Mouse (Mus musculus) embryonic facial prominence, embryonic 14.5 days (tissue): ENCODE data around the gene Stac. TPM values are rescaled to one million over a fixed set of nuclear protein-coding genes. Genes with fewer than 3 reads are reported as not detected.

Experiments used
- ATAC-seq: fragments of 200-750 bp; cut with Nextera tagmentation; 2 replicates; pipeline ENCODE4 v1.8.0; 2017; ENCODE audit warnings: low read depth, moderate number of reproducible peaks, moderate TSS enrichment
- DNase-seq: peaks from one replicate; pipeline ENCODE4 v3.0.0-alpha.2; 2015; ENCODE audit warnings: low spot score
- H3K27ac ChIP-seq: fragments of 300-500 bp; sonication (generic); replicated peaks from 2 replicates; pipeline ENCODE4 v1.5.1; 2014; ENCODE audit warnings: low read depth, mild to moderate bottlenecking, low read length, moderate library complexity
- H3K27me3 ChIP-seq: fragments of 300-500 bp; sonication (generic); replicated peaks from 2 replicates; pipeline ENCODE4 v1.6.1; 2014; ENCODE audit warnings: low read length; ENCODE audit not compliant: control insufficient read depth, insufficient read depth
- H3K36me3 ChIP-seq: fragments of 300-500 bp; sonication (generic); 2 replicates; pipeline ENCODE4 v1.6.1; 2014; ENCODE audit warnings: low read length, mixed read lengths; ENCODE audit not compliant: control insufficient read depth, insufficient read depth
- H3K4me1 ChIP-seq: fragments of 300-500 bp; sonication (generic); 2 replicates; pipeline ENCODE4 v1.6.1; 2014; ENCODE audit warnings: antibody characterized with exemption, low read length; ENCODE audit not compliant: control insufficient read depth, insufficient read depth
- H3K4me2 ChIP-seq: fragments of 300-500 bp; sonication (generic); 2 replicates; pipeline ENCODE4 v1.6.1; 2014; ENCODE audit warnings: low read depth, mild to moderate bottlenecking, low read length, moderate library complexity, mixed read lengths
- H3K4me3 ChIP-seq: fragments of 300-500 bp; sonication (generic); 2 replicates; pipeline ENCODE4 v1.5.1; 2014; ENCODE audit warnings: low read depth, mild to moderate bottlenecking, low read length
- H3K9ac ChIP-seq: fragments of 300-500 bp; sonication (generic); 2 replicates; pipeline ENCODE4 v1.6.1; 2014; ENCODE audit warnings: low read depth, mild to moderate bottlenecking, low read length, moderate library complexity, mixed read lengths
- H3K9me3 ChIP-seq: fragments of 300-500 bp; sonication (generic); 2 replicates; pipeline ENCODE4 v1.6.1; 2016; ENCODE audit warnings: low read length; ENCODE audit not compliant: control insufficient read depth
- WGBS: fragments of 180-500 bp; shearing (Covaris S2); extraction: QIAGEN DNeasy Blood & Tissue Kit; methylation state at CpG from one replicate; pipeline ENCODE4 v1.1.7; 2014; 5-methylcytosine and 5-hydroxymethylcytosine counted together
- polyA plus RNA-seq: library from polyadenylated mRNA; unstranded; fragments of >200 nt; fragmentation: Nextera tagmentation; extraction: Ambion mirVana; gene quantifications from 2 replicates; pipeline ENCODE4 v1.2.1, GENCODE M21; 2014

Stac gene
- 6.7 and 7.0 TPM in 2 replicates for polyA plus RNA-seq

GRCm38 (mm10) chr9:111689680-111690483, at the start of gene Stac:
Gene Stac (minus strand): TSS chr9:111690348.
- Histone ChIP-seq H3K36me3 (no peaks in the 10 kb centered on the region), H3K27me3 (peaks cover 16% of the 10 kb centered on the region), H3K4me2 (peak within 1 kb of the TSS; percentile 93), H3K9ac (peak within 1 kb of the TSS; percentile 63), H3K9me3 (no peaks in the 10 kb centered on the region), H3K4me3 (peak within 1 kb of the TSS; percentile 52), H3K4me1 (no peaks in the 10 kb centered on the region; the same call in 1 of the 2 replicates), H3K27ac (no peak within 1 kb of the TSS)
- ATAC-seq (peak; percentile 75), DNase-seq (peak; percentile 25)
- 6% methylated on average over 17 of the region's 64 CpGs for WGBS

DNA sequence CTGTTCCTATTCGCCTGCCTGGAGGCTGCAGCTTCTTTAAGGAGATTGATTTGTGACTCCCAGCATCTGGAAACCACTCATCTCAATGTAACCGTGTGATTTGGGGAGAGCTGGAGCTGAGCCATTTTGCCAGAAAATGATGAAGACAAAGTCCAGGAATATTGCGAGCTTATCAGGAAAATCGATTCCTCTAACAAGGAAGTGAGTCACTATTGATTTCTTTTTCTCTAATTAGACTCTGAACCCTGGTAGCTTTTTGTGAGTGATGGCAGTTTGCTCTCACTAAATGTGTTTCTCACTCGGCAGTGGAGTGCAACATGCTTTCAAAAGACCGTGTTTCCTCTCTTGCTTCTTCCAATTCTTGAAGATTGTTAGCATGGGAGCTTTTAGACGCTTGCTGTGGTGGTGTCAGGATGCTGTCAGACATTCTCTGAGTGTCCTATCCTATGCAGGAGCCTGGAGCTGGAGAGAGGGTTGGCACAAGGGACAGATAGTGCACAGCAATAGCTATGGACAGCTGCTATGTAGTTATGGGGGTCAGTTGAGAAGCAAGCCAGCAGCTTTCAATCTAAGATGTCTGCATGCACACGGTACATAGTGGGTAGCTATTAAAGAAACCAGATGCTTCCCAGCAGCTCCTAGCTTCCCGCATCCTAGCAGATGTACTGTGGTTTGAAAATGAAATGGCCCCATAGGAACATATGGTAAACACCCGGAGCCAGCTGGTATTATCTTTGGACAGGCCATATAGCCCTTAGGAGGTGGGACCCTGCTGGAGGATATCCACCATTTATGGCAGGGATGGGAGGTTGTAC, 49.5 kb upstream of the Stac start:
- H3K9me3 ChIP-seq = no peaks in the 10 kb centered on the region
- ATAC-seq (peak; percentile 55; the same call in 1 of the 2 replicates), DNase-seq (peak; percentile 43)
- no peak overlapping the region for H3K9ac ChIP-seq
- no peak overlapping the region for H3K27ac ChIP-seq
- H3K4me2 ChIP-seq = no peak overlapping the region
- H3K36me3 ChIP-seq = no peaks in the 10 kb centered on the region
- H3K4me3 ChIP-seq = no peak overlapping the region
- H3K27me3 ChIP-seq = no peaks in the 10 kb centered on the region
- H3K4me1 ChIP-seq = no peaks in the 10 kb centered on the region; the same call in 1 of the 2 replicates
- 43% methylated on average over 10 of the region's 10 CpGs for WGBS

- no peaks in the 10 kb centered on the region for H3K27me3 ChIP-seq
- no peaks in the 10 kb centered on the region for H3K9me3 ChIP-seq
- no peak overlapping the region for H3K4me2 ChIP-seq
- no peak overlapping the region for H3K4me3 ChIP-seq
- ATAC-seq = no peak
- no peak overlapping the region for H3K27ac ChIP-seq
- 43% methylated on average over 3 of the region's 3 CpGs for WGBS
- H3K9ac ChIP-seq = no peak overlapping the region
- no peaks in the 10 kb centered on the region for H3K36me3 ChIP-seq
- H3K4me1 ChIP-seq = no peaks in the 10 kb centered on the region; the same call in 1 of the 2 replicates
- DNase-seq = no peak
Observed at GRCm38 (mm10) chr9:111739026-111739425, 48.9 kb upstream of the Stac start.

GRCm38 (mm10) chr9:111737796-111738195, 47.6 kb upstream of the Stac start:
- H3K4me3 ChIP-seq = no peak overlapping the region
- H3K36me3 ChIP-seq = no peaks in the 10 kb centered on the region
- DNase-seq (no peak), ATAC-seq (no peak)
- H3K27me3 ChIP-seq = no peaks in the 10 kb centered on the region
- no peak overlapping the region for H3K27ac ChIP-seq
- H3K4me2 ChIP-seq = no peak overlapping the region
- no peak overlapping the region for H3K9ac ChIP-seq
- no peaks in the 10 kb centered on the region; the same call in 1 of the 2 replicates for H3K4me1 ChIP-seq
- 77% methylated on average over 2 of the region's 2 CpGs for WGBS
- no peaks in the 10 kb centered on the region for H3K9me3 ChIP-seq

- H3K4me1 ChIP-seq = no peaks in the 10 kb centered on the region; the same call in 1 of the 2 replicates
- DNase-seq (no peak), ATAC-seq (no peak)
- no peak overlapping the region for H3K9ac ChIP-seq
- 75% methylated on average over 3 of the region's 3 CpGs for WGBS
- no peaks in the 10 kb centered on the region for H3K36me3 ChIP-seq
- H3K4me3 ChIP-seq = no peak overlapping the region
- H3K4me2 ChIP-seq = no peak overlapping the region
- no peaks in the 10 kb centered on the region for H3K27me3 ChIP-seq
- no peak overlapping the region for H3K27ac ChIP-seq
- no peaks in the 10 kb centered on the region for H3K9me3 ChIP-seq
Observed at GRCm38 (mm10) chr9:111735931-111736330, 45.8 kb upstream of the Stac start.

- DNase-seq (no peak), ATAC-seq (no peak)
- no peaks in the 10 kb centered on the region for H3K9me3 ChIP-seq
- 63% methylated on average over 9 of the region's 9 CpGs for WGBS
- no peak overlapping the region for H3K4me2 ChIP-seq
- H3K9ac ChIP-seq = no peak overlapping the region
- H3K36me3 ChIP-seq = no peaks in the 10 kb centered on the region
- no peaks in the 10 kb centered on the region for H3K27me3 ChIP-seq
- no peaks in the 10 kb centered on the region for H3K4me1 ChIP-seq
- no peak overlapping the region for H3K27ac ChIP-seq
- no peak overlapping the region for H3K4me3 ChIP-seq
Observed at GRCm38 (mm10) chr9:111731939-111732670, 42.0 kb upstream of the Stac start.

GRCm38 (mm10) chr9:111724981-111725593, 34.9 kb upstream of the Stac start:
- Histone ChIP-seq H3K36me3 (no peaks in the 10 kb centered on the region), H3K4me2 (no peak overlapping the region), H3K4me3 (no peak overlapping the region), H3K27me3 (no peaks in the 10 kb centered on the region), H3K4me1 (no peaks in the 10 kb centered on the region), H3K9me3 (no peaks in the 10 kb centered on the region), H3K9ac (no peak overlapping the region), H3K27ac (no peak overlapping the region)
- WGBS = 39% methylated on average over 5 of the region's 5 CpGs
- no peak; the same call in 1 of the 2 replicates for ATAC-seq
- peak; percentile 32 for DNase-seq

DNA sequence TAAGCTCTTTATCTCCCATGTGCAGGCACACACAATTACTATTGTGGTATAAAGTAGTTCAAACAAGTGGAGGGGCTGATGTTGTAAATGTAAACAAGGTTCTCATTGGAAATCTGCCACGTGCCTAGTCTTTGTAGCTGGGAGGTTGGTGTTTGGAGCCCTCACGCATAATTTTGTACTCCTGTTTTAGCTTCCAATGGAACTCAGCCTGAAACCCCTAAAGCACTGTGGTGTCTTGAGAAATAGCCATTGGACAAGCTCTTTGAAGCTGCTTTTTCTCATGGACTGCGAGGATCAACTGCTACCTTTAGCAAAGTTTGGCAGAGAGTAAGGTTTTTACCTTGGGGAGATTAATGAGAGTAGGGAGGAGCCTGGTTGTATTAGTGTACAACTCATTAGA, 24.3 kb upstream of the Stac start:
- WGBS = 62% methylated on average over 3 of the region's 3 CpGs
- H3K27ac ChIP-seq = no peak overlapping the region
- H3K4me3 ChIP-seq = no peak overlapping the region
- DNase-seq = no peak
- no peaks in the 10 kb centered on the region for H3K9me3 ChIP-seq
- no peaks in the 10 kb centered on the region for H3K36me3 ChIP-seq
- no peak for ATAC-seq
- H3K27me3 ChIP-seq = no peaks in the 10 kb centered on the region
- no peaks in the 10 kb centered on the region for H3K4me1 ChIP-seq
- no peak overlapping the region for H3K4me2 ChIP-seq
- H3K9ac ChIP-seq = no peak overlapping the region
